Mouse (Mus musculus) left cerebral cortex, adult 2 months (tissue): ENCODE data around the gene Barhl1. TPM values are rescaled to one million over a fixed set of nuclear protein-coding genes. Genes with fewer than 3 reads are reported as not detected.

Source experiments
- DNase-seq, 2 experiments: peaks; one replicate each; pipeline ENCODE4 v3.0.0; 2021 to 2022; ENCODE audit warnings: low spot score in 2 of 2, mixed read lengths in 1 of 2; ENCODE audit errors: extremely low spot score in 1 of 2
- H3K27ac ChIP-seq: fragments of 200-600 bp; 2 replicates; pipeline ENCODE4 v1.8.1; 2022
- H3K4me3 ChIP-seq: fragments of 200-600 bp; 2 replicates; pipeline ENCODE4 v1.8.1; 2022
- CTCF ChIP-seq: fragments of 200-600 bp; IDR thresholded peaks from 2 replicates; pipeline ENCODE4 v1.8.1; 2022; ENCODE audit warnings: antibody characterized with exemption, mild to moderate bottlenecking, moderate library complexity
- intact Hi-C: fragments of 180-260 bp; cut with DNase I; formaldehyde crosslinking; loops from one replicate; pipeline ENCODE4 v1.15.1; 2025
- total RNA-seq, 2 experiments: library from RNA; stranded (reverse); gene quantifications; 2 replicates each; pipeline ENCODE4 v1.2.3; 2021

Barhl1 gene
- total RNA-seq, 2 experiments from 2014 or later: not detected

GRCm38 (mm10) chr2:28919001-28919400, 2.5 kb upstream of the Barhl1 start:
- DNase-seq: no peak
- no peak for TF ChIP-seq CTCF
- intact Hi-C loops: no loop called here
- Histone ChIP-seq H3K4me3 (no peak overlapping the region), H3K27ac (no peak overlapping the region)

DNA sequence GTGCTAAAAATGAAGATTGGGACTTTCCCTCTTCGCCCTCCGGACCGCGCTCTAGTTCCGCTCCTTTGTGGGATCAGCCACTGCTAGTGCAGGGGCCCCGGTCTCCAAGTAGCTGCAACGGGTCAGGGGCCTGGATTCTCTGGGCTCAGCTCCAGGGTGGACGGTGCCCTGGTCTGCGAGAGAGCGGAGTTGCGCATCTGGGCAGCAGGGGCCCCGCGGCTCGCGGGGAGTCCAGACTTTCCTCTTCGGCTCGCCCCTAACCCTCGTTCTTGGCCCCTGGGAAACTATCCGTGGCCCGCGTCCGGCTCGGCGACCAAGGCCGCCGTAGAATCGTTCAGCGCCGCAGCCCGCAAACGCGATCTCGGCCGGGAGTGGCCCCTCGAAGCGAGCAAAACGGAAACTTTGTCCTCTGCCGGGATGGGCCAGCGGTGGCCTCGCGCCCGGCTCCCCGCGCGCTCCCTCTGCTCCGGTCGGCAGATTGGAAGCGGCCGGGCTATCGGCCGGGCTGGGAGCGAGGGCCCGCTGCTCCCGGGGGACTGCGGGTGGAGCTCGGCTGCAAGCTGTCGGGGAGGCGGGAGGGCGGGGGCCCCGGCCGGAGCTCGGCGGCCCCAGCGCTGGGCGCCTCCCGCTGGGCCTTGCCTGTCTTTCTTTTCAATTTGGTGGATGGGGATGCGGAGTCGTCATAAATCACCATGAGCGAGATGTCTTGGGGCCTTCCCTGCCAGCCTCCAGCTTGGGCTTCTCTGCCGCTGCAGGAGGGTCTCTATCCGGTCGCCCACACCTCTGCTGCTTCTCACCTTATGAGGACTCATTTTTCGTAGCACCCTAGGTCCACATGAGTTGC, 1.3 kb upstream of the Barhl1 start:
- DNase-seq: no peak
- intact Hi-C loops: no loop called here
- no peak overlapping the region for H3K27ac ChIP-seq
- H3K4me3 ChIP-seq: no peak overlapping the region
- TF ChIP-seq CTCF: no peak

- intact Hi-C loops: no loop called here
- no peak for DNase-seq
- TF ChIP-seq CTCF: no peak
- H3K4me3 ChIP-seq: no peak overlapping the region
- H3K27ac ChIP-seq: no peak overlapping the region
Measured at GRCm38 (mm10) chr2:28917156-28917517, 669 bp upstream of the Barhl1 start.

DNA sequence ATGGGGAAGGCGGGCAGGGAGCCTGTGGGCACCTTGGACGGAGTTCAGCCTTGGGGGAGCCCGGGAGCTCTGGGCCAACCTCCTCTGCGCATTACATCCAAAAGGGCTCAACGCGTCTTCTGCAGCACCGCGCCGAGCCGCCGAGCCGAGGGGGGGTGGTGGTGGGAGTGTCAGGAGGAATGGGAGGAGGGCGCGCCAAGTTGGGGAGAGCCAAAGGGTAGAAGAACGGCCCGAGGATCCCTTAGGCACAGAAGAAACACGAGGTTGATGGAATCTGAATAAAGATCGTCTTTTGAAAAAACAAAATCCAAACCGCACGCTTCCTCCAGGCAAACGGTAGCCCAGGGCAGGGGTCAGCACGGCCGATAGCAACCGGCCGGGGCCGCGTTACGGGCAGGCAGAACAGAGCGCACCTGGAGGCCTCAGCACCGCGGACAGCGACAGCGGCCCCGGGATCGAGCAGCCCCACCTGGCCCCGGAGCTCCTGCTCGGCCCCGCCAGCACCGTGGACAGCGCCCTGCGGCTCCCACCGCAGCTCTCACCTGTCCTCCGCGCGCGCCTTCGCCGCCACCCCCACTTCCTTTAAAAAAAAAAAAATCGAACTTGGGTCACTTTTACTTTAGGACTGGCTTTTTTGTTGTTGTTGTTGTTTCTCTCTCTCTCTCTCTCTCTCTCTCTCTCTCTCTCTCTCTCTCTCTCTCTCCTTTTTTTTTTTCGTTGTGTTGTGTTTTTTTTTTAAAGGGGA, 528 bp downstream of the Barhl1 start:
- H3K27ac ChIP-seq: no peak overlapping the region
- no peak overlapping the region for H3K4me3 ChIP-seq
- intact Hi-C loops: no loop called here
- no peak for TF ChIP-seq CTCF
- DNase-seq: no peak

DNA sequence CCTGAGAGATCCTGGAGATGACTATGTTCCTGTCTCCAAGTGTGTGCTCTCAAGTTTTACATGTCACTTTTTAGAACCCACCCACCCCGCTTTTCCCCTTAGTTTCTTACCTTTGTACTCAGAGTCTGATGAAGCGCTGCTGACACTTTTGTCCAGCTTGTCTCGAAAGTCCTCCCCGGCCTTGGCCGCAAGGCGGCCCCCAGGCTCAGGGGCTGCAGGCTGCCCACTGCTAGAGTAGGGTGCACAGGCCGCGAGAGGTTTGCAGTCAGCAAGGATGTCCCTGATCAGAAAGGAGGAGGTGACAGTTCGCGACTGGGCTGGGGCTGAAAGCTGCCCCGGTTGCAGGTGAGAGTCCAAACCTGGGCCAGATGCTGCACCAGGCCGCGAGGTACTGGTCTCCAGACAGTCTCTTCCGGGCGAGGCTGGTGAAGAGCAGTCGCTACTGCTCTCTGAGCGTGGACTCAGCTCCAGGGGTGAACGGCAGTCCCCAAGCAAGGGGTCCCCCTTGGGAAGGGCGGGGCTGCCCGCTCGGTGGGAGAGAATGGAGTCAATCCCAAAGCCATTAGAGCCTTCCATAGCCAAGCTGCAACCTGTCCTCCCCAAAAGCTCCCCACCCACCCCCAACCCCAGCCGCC, 1.2 kb downstream of the Barhl1 start:
- intact Hi-C loops: no loop called here
- no peak for TF ChIP-seq CTCF
- DNase-seq: no peak
- Histone ChIP-seq H3K4me3 (no peak overlapping the region), H3K27ac (no peak overlapping the region)

GRCm38 (mm10) chr2:28914121-28914520, 2.3 kb downstream of the Barhl1 start:
- H3K27ac ChIP-seq: no peak overlapping the region
- intact Hi-C loops: no loop called here
- no peak for TF ChIP-seq CTCF
- no peak overlapping the region for H3K4me3 ChIP-seq
- DNase-seq: no peak

DNA sequence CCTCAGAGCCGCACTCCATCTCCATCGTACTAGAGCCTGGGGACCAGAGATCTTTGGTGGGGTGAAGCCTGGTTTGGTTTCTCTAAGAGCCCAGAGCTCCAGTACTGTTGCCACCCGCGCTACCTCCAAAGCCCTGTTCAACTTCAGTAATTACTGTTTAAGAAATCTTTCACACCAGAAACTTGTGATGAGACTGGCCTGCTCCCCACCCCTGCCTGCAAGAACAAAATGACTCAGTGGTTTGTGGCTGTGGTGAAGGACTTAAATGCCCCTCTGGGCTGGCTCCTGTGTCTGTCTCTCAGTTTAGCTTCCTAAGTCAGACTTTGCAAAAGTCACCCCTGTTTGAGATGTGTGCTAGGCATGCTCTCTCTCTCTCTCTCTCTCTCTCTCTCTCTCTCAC, 3.5 kb downstream of the Barhl1 start:
- TF ChIP-seq CTCF: no peak
- Histone ChIP-seq H3K27ac (no peak overlapping the region), H3K4me3 (no peak overlapping the region)
- intact Hi-C loops: no loop called here
- no peak for DNase-seq

DNA sequence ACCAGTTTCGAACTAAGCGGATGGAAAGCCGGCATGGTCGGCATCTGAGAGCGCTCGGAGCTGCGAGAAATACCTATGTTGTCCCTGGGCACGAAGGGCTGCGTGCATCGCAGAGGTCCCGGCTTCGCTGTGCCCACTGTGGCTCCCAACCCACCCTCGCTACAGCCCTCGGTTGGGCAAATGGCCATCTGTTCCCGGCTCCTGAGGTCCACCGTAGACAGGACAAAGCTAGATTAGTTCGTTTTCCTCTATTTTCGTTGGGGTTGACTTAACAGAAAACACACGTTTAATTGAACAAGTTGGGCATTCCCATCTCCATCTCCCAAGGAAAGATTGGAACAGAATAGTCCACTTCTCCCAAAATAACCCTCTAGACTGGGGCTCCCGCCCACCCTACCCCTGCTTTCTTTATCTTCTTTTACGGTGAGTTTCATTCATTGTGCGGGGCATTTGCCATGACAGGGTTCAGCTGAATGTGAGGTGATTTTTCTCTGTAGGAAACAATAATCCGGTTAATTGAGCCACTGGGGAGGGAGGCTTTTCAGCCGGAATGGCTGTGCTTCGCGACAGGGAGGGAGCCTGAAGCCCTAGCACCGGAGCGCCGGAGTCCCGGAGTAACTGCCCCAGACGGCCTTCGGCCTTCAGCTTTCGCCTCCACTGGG, 4.3 kb downstream of the Barhl1 start:
- TF ChIP-seq CTCF: no peak
- intact Hi-C loops: no loop called here
- H3K4me3 ChIP-seq: no peak overlapping the region
- no peak for DNase-seq
- H3K27ac ChIP-seq: no peak overlapping the region

GRCm38 (mm10) chr2:28911331-28912038, 5.0 kb downstream of the Barhl1 start:
- Histone ChIP-seq H3K4me3 (no peak overlapping the region), H3K27ac (no peak overlapping the region)
- intact Hi-C loops: no loop called here
- DNase-seq: no peak
- no peak for TF ChIP-seq CTCF

DNA sequence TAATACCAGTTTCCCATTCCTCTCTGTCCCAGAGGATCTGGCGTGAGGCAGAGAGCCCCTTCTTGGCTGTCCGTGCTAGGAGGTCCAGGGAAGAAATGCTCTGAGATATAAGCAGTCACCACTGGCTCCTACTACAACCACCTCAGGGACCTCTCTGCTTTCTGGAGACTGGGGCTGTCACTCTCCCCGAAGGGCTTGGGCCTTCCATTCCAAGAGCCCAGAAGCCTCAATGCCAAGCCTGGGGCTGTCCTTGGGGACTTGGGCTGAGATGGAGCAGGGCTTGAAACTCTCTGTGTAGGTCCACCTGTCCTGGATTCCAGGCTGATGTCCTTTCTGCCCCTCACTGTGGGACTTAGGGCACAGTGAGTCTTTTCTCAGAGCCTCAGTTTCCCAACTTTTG, 5.6 kb downstream of the Barhl1 start:
- no peak overlapping the region for H3K27ac ChIP-seq
- intact Hi-C loops: no loop called here
- no peak for DNase-seq
- H3K4me3 ChIP-seq: no peak overlapping the region
- TF ChIP-seq CTCF: no peak
